Mouse (Mus musculus) C2C12 (cell line): Measurements from ENCODE around the gene Foxp1.

ENCODE experiments used
- CEBPB ChIP-seq: IDR thresholded peaks from one replicate; pipeline ENCODE4 v1.6.1; 2011; ENCODE audit warnings: low read depth, mild to moderate bottlenecking, control low read depth, moderate library complexity
- MYOD1 ChIP-seq: IDR thresholded peaks from one replicate; pipeline ENCODE4 v1.6.1; 2011; ENCODE audit warnings: low read depth; ENCODE audit not compliant: control insufficient read depth, insufficient read length

DNA sequence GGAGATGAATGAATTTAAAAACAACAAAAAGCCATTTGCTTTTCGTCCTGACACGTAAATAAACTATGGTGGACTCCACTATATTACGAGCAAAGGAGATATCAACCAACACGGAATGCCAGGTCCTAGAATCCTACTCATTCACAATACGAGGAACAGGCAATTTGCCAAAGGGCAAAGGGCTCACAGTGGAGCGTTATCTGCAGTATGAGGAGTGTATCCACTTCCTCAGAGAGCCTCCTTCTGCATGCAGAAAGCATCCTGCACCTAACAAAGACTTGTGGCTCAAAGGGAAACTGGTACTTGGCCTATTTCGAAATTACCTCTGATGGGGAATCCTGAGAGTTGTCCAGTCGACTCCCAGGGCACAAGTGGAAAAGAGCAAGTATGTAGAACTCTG, 328.8 kb downstream of the Foxp1 start:
- no peak for TF ChIP-seq MYOD1
- no peak for TF ChIP-seq CEBPB
